Mouse (Mus musculus): Measurements from ENCODE around the gene Tnfsfm13. TPM values are rescaled to one million over a fixed set of nuclear protein-coding genes. Genes with fewer than 3 reads are reported as not detected.
"Not testable (repeated sequence)": the region's sequence is repeated elsewhere in the genome, so short reads cannot be mapped to it uniquely, and the experiment has no call there.

Tnfsfm13 gene
- 1.0 and 1.1 TPM in 2 replicates for polyA plus RNA-seq (2015; fragmentation: Nextera tagmentation; extraction: Ambion mirVana)

- peak within 1 kb of the TSS; percentile 46 for H3K4me3 ChIP-seq
- no peak within 1 kb of the TSS for H3K27ac ChIP-seq (replicated peaks)
- 0 out of 2 replicates have a peak, but pooled peaks have one; percentile 26 for ATAC-seq (replicated peaks)
- H3K27me3 ChIP-seq, result no peaks in the 10 kb centered on the region
- under 1% methylated on average over 40 of the region's 41 CpGs for WGBS
- peak within 1 kb of the TSS; percentile 61 for H3K9ac ChIP-seq (replicated peaks)
- H3K4me2 ChIP-seq (replicated peaks), result peak within 1 kb of the TSS; percentile 92
- H3K36me3 ChIP-seq, result no peaks in the 10 kb centered on the region
- peaks cover 12% of the 10 kb centered on the region for H3K4me1 ChIP-seq
- no peaks in the 10 kb centered on the region for H3K9me3 ChIP-seq
Measured at GRCm38 (mm10) chr11:69695361-69696181, at the start of gene Tnfsfm13, which contains the start of gene Tnfsf12. Gene Tnfsfm13 (minus strand): TSS chr11:69696098. Gene Tnfsf12 (minus strand): TSS chr11:69695849.

GRCm38 (mm10) chr11:69731408-69731807, 35.5 kb upstream of the Tnfsfm13 start:
- H3K9me3 ChIP-seq; H3K9ac ChIP-seq (replicated peaks); H3K4me1 ChIP-seq; H3K27ac ChIP-seq (replicated peaks); H3K27me3 ChIP-seq; H3K4me2 ChIP-seq (replicated peaks); H3K4me3 ChIP-seq; ATAC-seq (replicated peaks): not testable (repeated sequence)
- H3K36me3 ChIP-seq, result peaks cover 30% of the 10 kb centered on the region
- 68% methylated on average over 3 of the region's 3 CpGs for WGBS

- Histone ChIP-seq H3K9me3 (no peaks in the 10 kb centered on the region), H3K27me3 (no peaks in the 10 kb centered on the region), H3K27ac (replicated peaks) (no peak overlapping the region), H3K4me2 (replicated peaks) (no peak overlapping the region), H3K4me1 (no peaks in the 10 kb centered on the region), H3K9ac (replicated peaks) (no peak overlapping the region), H3K4me3 (no peak overlapping the region), H3K36me3 (peaks cover 7% of the 10 kb centered on the region)
- 22% methylated on average over 3 of the region's 3 CpGs for WGBS
- no peak for ATAC-seq (replicated peaks)
Measured at GRCm38 (mm10) chr11:69729063-69729462, 33.2 kb upstream of the Tnfsfm13 start.

DNA sequence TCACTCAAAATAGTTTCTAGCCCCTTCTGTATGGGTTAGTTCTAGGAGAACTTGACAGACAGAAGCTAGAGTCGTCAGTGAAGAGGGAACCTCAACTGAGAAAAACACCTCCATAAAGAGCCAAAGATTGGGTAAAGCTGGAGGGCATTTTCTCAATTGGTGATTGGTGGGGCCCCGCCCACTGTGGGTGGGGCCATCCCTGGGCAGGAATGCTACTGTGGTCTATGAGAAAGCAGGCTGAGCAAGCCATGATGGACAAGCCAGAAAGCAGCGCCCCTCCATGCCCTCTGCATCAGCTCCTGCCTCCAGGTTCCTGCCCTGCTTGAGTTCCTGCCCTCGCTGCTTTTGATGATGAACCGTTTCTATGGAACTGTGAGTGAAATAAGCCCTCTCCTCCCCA, 30.1 kb upstream of the Tnfsfm13 start:
- H3K4me2 ChIP-seq (replicated peaks), result no peak overlapping the region
- no peaks in the 10 kb centered on the region for H3K36me3 ChIP-seq
- H3K4me1 ChIP-seq, result no peaks in the 10 kb centered on the region
- no peak overlapping the region for H3K9ac ChIP-seq (replicated peaks)
- no peak overlapping the region for H3K4me3 ChIP-seq
- H3K9me3 ChIP-seq, result no peaks in the 10 kb centered on the region
- ATAC-seq (replicated peaks), result no peak
- WGBS, result 37% methylated on average over 5 of the region's 5 CpGs
- H3K27me3 ChIP-seq, result no peaks in the 10 kb centered on the region
- H3K27ac ChIP-seq (replicated peaks), result no peak overlapping the region

DNA sequence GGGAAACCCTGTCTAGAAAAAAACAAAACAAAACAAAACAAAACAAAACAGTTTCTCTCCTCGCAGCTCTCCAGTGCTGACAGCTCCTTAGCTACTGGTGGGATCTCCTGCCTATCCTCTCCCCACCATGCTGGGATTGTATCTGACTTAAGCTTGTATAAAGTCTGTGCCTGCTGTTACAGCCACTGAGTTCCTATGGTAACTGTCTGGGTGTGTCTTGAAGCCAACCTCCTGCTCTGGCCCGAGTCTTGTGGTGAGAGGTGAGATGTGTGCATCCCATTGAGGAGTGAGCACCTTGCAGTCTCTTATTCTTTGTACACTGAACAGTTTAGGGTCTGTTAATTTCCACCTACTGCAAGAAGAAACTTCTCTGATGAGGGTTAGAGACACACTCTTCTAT, 27.2 kb upstream of the Tnfsfm13 start:
- Histone ChIP-seq H3K9me3 (no peaks in the 10 kb centered on the region), H3K4me1 (no peaks in the 10 kb centered on the region), H3K36me3 (no peaks in the 10 kb centered on the region), H3K4me2 (replicated peaks) (no peak overlapping the region), H3K27ac (replicated peaks) (no peak overlapping the region), H3K9ac (replicated peaks) (no peak overlapping the region), H3K27me3 (no peaks in the 10 kb centered on the region), H3K4me3 (no peak overlapping the region)
- 54% methylated on average over 2 of the region's 2 CpGs for WGBS
- no peak for ATAC-seq (replicated peaks)

DNA sequence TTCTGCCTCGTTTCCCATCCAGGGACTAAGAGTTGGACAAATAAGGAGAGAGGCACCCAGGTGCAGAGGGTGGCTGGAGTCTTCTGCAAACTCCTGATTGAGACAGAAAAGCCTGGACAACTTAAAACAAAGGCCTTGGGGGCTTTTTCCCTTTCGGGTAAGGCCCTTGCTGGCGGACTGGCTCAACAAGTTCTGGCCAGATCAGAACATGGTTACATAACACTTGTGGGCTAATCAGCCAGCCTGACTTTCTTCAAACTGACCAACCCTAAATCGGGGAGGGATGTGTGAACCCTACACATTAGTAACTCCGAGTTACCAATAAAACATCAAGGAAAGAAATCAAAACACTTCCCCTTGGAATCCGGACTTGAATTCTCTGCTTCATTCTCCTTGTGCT, 25.0 kb upstream of the Tnfsfm13 start:
- ATAC-seq (replicated peaks), result no peak
- no peaks in the 10 kb centered on the region for H3K27me3 ChIP-seq
- no peak overlapping the region for H3K4me2 ChIP-seq (replicated peaks)
- WGBS, result 84% methylated on average over 6 of the region's 6 CpGs
- no peaks in the 10 kb centered on the region for H3K9me3 ChIP-seq
- no peak overlapping the region for H3K27ac ChIP-seq (replicated peaks)
- H3K4me3 ChIP-seq, result no peak overlapping the region
- H3K4me1 ChIP-seq, result no peaks in the 10 kb centered on the region
- H3K36me3 ChIP-seq, result no peaks in the 10 kb centered on the region
- H3K9ac ChIP-seq (replicated peaks), result no peak overlapping the region

DNA sequence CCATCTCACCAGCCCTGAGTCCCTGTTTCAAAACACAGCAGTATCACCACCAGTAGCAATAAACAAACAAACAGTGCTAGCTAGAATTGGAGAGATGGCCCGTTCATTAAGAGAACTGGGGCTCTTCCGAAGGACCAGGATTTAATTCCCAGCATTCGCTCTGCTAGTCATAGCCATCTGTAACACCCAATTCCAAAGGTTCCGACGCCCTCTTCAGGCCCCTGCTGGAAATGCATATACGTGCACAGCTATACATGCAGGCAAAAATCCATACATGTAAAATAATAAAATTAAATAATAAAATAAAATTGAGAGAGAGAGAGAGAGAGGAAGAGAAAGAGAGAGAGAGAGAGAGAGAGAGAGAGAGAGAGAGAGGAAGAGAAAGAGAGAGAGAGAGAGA, 23.5 kb upstream of the Tnfsfm13 start:
- no peaks in the 10 kb centered on the region for H3K27me3 ChIP-seq
- no peak overlapping the region for H3K4me2 ChIP-seq (replicated peaks)
- no peak overlapping the region for H3K27ac ChIP-seq (replicated peaks)
- ATAC-seq (replicated peaks), result no peak
- H3K36me3 ChIP-seq, result no peaks in the 10 kb centered on the region
- H3K4me3 ChIP-seq, result no peak overlapping the region
- no peak overlapping the region for H3K9ac ChIP-seq (replicated peaks)
- H3K9me3 ChIP-seq, result no peaks in the 10 kb centered on the region
- H3K4me1 ChIP-seq, result no peaks in the 10 kb centered on the region
- WGBS, result 65% methylated on average over 6 of the region's 6 CpGs

- Histone ChIP-seq H3K4me2 (replicated peaks) (no peak overlapping the region), H3K9ac (replicated peaks) (no peak overlapping the region), H3K27ac (replicated peaks) (no peak overlapping the region), H3K9me3 (no peaks in the 10 kb centered on the region), H3K4me1 (no peaks in the 10 kb centered on the region), H3K4me3 (no peak overlapping the region), H3K36me3 (no peaks in the 10 kb centered on the region), H3K27me3 (no peaks in the 10 kb centered on the region)
- no peak for ATAC-seq (replicated peaks)
- 28% methylated on average over 15 of the region's 15 CpGs for WGBS
Measured at GRCm38 (mm10) chr11:69718661-69719060, 22.8 kb upstream of the Tnfsfm13 start.

GRCm38 (mm10) chr11:69716953-69717352, 21.1 kb upstream of the Tnfsfm13 start:
- no peaks in the 10 kb centered on the region for H3K27me3 ChIP-seq
- no peaks in the 10 kb centered on the region for H3K9me3 ChIP-seq
- no peak overlapping the region for H3K27ac ChIP-seq (replicated peaks)
- no peaks in the 10 kb centered on the region for H3K36me3 ChIP-seq
- no peak overlapping the region for H3K9ac ChIP-seq (replicated peaks)
- 69% methylated on average over 4 of the region's 4 CpGs for WGBS
- no peaks in the 10 kb centered on the region for H3K4me1 ChIP-seq
- H3K4me2 ChIP-seq (replicated peaks), result no peak overlapping the region
- H3K4me3 ChIP-seq, result no peak overlapping the region
- ATAC-seq (replicated peaks), result no peak

DNA sequence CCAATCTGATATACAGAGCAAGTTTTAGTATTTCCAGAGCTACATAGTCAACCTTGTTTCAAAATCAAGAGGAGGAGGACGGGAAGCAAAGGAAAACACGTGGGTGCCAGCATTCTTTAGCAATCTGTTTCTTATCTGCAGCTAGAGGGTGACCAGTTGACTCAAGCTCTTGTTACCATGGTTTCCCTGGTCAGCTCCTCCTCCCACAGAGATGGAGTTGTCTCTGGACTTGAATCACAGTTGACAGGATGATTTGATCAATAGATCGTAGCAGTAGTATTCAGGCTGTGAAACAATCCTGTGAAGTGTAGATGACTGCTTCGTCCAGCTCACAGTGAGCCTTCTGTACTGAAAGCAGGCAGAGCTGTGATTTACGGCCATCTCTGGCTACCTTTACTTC, 20.0 kb upstream of the Tnfsfm13 start:
- no peak overlapping the region for H3K9ac ChIP-seq (replicated peaks)
- H3K27me3 ChIP-seq, result no peaks in the 10 kb centered on the region
- WGBS, result 45% methylated on average over 5 of the region's 5 CpGs
- no peak overlapping the region for H3K4me2 ChIP-seq (replicated peaks)
- H3K4me1 ChIP-seq, result no peaks in the 10 kb centered on the region
- no peak overlapping the region for H3K4me3 ChIP-seq
- ATAC-seq (replicated peaks), result no peak
- H3K36me3 ChIP-seq, result no peaks in the 10 kb centered on the region
- no peak overlapping the region for H3K27ac ChIP-seq (replicated peaks)
- no peaks in the 10 kb centered on the region for H3K9me3 ChIP-seq

DNA sequence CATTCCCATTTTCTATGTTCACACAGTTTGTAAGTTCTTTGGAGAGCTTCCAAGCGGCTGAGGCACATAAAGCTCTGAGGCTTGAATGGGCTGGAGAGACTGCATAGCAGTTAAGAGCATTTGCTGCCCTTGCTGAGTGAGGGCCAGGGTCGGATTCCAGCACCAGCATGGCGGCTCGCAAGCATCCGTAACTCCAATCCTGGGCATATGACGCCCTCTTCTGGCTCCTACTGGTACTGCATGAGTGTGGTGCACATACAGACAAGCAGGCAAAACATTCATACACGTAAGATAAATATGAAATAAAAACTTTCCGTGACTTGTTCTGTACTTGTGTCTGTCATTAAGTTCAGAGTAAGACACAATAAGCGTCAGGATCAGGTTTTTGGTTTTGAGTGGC, 19.6 kb upstream of the Tnfsfm13 start:
- Histone ChIP-seq H3K27ac (replicated peaks) (no peak overlapping the region), H3K4me3 (no peak overlapping the region), H3K27me3 (no peaks in the 10 kb centered on the region), H3K4me2 (replicated peaks) (no peak overlapping the region), H3K4me1 (no peaks in the 10 kb centered on the region), H3K9ac (replicated peaks) (no peak overlapping the region), H3K36me3 (no peaks in the 10 kb centered on the region), H3K9me3 (no peaks in the 10 kb centered on the region)
- no peak for ATAC-seq (replicated peaks)
- WGBS, result 64% methylated on average over 9 of the region's 9 CpGs

GRCm38 (mm10) chr11:69714636-69715329, 18.9 kb upstream of the Tnfsfm13 start:
- no peak for ATAC-seq (replicated peaks)
- Histone ChIP-seq H3K4me1 (no peaks in the 10 kb centered on the region), H3K4me2 (replicated peaks) (no peak overlapping the region), H3K9ac (replicated peaks) (no peak overlapping the region), H3K27ac (replicated peaks) (no peak overlapping the region), H3K27me3 (no peaks in the 10 kb centered on the region), H3K4me3 (no peak overlapping the region), H3K9me3 (no peaks in the 10 kb centered on the region), H3K36me3 (no peaks in the 10 kb centered on the region)
- WGBS, result 81% methylated on average over 18 of the region's 18 CpGs

Data from forebrain, embryonic 15.5 days (tissue).